Mouse (Mus musculus): Measurements from ENCODE around the gene Cacng4. TPM values are rescaled to one million over a fixed set of nuclear protein-coding genes. Genes with fewer than 3 reads are reported as not detected.

Gene Cacng4
- polyA plus RNA-seq, 1 experiment from 2014 or later: 0.13 TPM

DNA sequence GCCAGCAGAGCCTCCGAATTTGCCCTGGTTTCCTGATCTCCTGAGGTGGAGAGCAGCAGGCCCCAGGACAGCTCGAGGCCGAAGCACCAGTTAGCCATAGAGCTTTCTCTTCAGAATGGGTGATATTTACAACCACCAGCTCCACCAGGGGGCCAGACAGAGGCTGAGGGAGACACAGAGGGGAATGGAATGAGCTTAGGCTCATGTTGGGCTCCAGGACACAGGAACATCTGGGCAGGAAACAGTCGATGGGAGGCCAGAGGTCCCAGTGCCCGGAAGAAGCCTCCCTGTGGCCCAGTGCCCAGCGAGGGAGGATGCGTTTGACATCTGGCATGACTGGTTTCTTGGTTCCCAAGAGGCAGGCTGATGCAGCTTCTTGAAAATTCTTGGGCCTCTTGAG, 60.2 kb downstream of the Cacng4 start:
- DNase-seq (no peak), ATAC-seq (ENCODE audit: low read depth) (no peak)
- WGBS (ENCODE audit: insufficient replicate concordance): 45% methylated on average over 7 of the region's 7 CpGs

DNA sequence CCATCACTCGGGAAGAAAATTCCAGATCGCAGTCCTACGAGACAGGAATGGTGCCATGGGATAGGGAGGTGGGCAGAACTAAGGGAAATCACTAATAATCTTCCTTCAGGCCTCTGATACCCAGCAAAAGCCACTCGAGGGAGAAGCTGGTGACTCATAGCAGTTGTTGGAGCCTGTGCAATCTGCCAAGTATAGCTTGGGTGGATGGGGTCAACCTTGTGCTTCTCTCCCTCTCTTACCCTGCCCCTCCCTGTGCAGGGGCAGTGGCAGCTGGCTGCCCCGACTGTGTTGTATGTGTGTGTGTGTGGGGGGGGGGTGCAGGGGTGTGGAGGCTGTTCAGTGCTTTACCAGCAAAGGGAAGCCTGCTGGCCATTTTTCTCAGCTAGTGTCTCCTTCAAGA, 62.9 kb downstream of the Cacng4 start:
- no peak for ATAC-seq (ENCODE audit: low read depth)
- Histone ChIP-seq H3K27ac (no peak overlapping the region), H3K4me1 (replicated peaks) (no peaks in the 10 kb centered on the region)

More for the DNA sequence above, 60.2 kb downstream of the Cacng4 start:
- Histone ChIP-seq H3K9me3 (replicated peaks) (no peaks in the 10 kb centered on the region), H3K4me1 (replicated peaks) (no peaks in the 10 kb centered on the region), H3K9ac (no peak overlapping the region), H3K27me3 (no peaks in the 10 kb centered on the region), H3K27ac (no peak overlapping the region), H3K4me3 (replicated peaks) (no peak overlapping the region), H3K4me2 (no peak overlapping the region), H3K36me3 (no peaks in the 10 kb centered on the region)

DNA sequence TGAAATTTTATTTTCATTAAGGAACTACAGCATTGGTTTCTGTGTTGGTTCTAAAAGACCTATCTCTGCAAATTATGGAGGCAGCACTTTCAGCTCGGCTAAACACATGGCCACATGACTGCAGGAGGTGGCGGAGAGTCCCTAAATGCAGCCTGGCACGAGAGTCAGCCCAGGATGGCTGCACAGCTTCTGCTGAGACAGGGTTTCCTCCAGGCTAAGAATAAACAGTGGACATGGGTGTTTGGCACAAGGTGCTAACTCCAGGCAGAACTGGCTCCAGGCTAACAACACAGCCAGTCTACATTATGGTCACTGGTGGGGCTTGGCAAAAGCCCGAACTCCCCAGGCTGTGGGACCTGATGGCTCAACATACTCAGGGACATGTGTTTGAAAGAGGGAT, 63.4 kb downstream of the Cacng4 start:
- Histone ChIP-seq H3K9ac (no peak overlapping the region), H3K4me1 (replicated peaks) (no peaks in the 10 kb centered on the region), H3K9me3 (replicated peaks) (no peaks in the 10 kb centered on the region), H3K27ac (no peak overlapping the region), H3K4me2 (no peak overlapping the region), H3K36me3 (no peaks in the 10 kb centered on the region), H3K4me3 (replicated peaks) (no peak overlapping the region), H3K27me3 (no peaks in the 10 kb centered on the region)
- ATAC-seq (ENCODE audit: low read depth) (no peak), DNase-seq (no peak)
- WGBS (ENCODE audit: insufficient replicate concordance): 65% methylated on average over 4 of the region's 4 CpGs

More for the DNA sequence above, 62.9 kb downstream of the Cacng4 start:
- Histone ChIP-seq H3K4me3 (replicated peaks) (no peak overlapping the region), H3K9ac (no peak overlapping the region), H3K27me3 (no peaks in the 10 kb centered on the region), H3K36me3 (no peaks in the 10 kb centered on the region), H3K4me2 (no peak overlapping the region), H3K9me3 (replicated peaks) (no peaks in the 10 kb centered on the region)
- 50% methylated on average over 5 of the region's 5 CpGs for WGBS (ENCODE audit: insufficient replicate concordance)
- DNase-seq: no peak

- Histone ChIP-seq H3K4me3 (replicated peaks) (no peak overlapping the region), H3K27ac (no peak overlapping the region), H3K9me3 (replicated peaks) (no peaks in the 10 kb centered on the region), H3K36me3 (no peaks in the 10 kb centered on the region), H3K9ac (no peak overlapping the region), H3K4me1 (replicated peaks) (no peaks in the 10 kb centered on the region), H3K27me3 (no peaks in the 10 kb centered on the region), H3K4me2 (no peak overlapping the region)
- 52% methylated on average over 7 of the region's 7 CpGs for WGBS (ENCODE audit: insufficient replicate concordance)
- no peak for DNase-seq
- ATAC-seq (ENCODE audit: low read depth): no peak
Measured at GRCm38 (mm10) chr11:107729141-107729540, 65.2 kb downstream of the Cacng4 start.

DNA sequence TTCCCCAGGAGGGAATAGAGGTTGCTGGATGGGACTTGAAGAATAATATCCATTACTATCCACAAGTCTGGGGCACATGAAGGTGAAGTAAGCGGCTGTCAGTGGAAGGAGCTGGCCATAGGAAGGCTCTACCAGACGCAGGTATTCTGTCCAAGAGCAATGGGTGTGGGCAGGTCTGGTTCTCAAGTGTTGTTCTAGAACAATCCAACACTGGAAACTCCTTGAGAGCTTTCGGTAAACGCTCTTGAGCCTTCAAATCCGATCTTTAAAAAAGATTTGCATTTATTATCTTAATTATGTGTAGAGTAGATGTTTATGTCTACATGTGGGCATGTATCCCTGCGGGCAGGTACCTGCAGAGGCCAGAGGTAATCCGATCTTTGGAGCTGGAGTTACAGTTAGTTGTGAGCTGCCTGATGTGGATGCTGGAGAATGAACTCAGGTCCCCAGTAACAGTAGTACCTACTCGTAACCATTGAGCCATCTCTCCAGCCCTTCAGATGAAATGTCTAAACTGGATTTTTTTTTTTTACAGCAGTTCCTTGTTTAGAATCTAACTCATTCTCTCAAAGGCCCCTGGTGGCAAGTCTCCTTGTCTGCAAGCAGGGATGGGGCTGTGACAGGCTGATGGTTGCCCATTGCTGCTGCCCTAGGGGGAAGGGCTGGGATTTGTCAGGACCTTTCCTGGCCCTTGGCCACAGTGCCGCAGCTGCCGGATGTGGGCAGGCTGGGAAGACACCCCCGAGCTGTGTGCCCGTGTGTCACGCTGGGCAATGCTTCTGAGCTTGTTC, 66.1 kb downstream of the Cacng4 start:
- no peak overlapping the region for H3K9ac ChIP-seq
- H3K4me3 ChIP-seq (replicated peaks): no peak overlapping the region
- no peaks in the 10 kb centered on the region for H3K4me1 ChIP-seq (replicated peaks)
- 64% methylated on average over 13 of the region's 13 CpGs for WGBS (ENCODE audit: insufficient replicate concordance)
- ATAC-seq (ENCODE audit: low read depth) (no peak), DNase-seq (no peak)
- H3K4me2 ChIP-seq: no peak overlapping the region
- no peaks in the 10 kb centered on the region for H3K27me3 ChIP-seq
- H3K27ac ChIP-seq: no peak overlapping the region
- H3K36me3 ChIP-seq: no peaks in the 10 kb centered on the region
- H3K9me3 ChIP-seq (replicated peaks): no peaks in the 10 kb centered on the region

DNA sequence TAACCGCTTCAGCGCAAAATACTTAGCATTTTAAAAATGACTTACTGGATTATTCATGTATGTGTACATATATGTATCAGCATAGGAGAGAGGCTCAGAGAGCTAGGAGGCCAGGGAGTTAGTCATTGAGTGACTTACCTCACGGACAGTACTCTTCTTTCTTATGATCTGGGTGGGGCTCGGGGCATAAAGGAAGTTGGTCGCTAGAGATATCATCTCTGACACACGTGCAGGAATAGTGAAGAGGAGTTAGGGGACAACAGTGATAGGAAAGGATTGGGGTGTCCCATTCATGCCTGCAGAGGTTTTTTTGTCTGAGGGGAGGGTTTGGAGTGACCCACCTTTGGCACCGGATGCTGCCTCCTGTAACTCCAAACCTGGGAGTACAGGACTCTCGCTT, 69.8 kb downstream of the Cacng4 start:
- Histone ChIP-seq H3K4me1 (replicated peaks) (no peaks in the 10 kb centered on the region), H3K36me3 (no peaks in the 10 kb centered on the region), H3K9ac (no peak overlapping the region), H3K27ac (no peak overlapping the region), H3K27me3 (no peaks in the 10 kb centered on the region), H3K9me3 (replicated peaks) (no peaks in the 10 kb centered on the region), H3K4me2 (no peak overlapping the region), H3K4me3 (replicated peaks) (no peak overlapping the region)
- ATAC-seq (ENCODE audit: low read depth) (no peak), DNase-seq (no peak)
- WGBS (ENCODE audit: insufficient replicate concordance): 62% methylated on average over 8 of the region's 8 CpGs

DNA sequence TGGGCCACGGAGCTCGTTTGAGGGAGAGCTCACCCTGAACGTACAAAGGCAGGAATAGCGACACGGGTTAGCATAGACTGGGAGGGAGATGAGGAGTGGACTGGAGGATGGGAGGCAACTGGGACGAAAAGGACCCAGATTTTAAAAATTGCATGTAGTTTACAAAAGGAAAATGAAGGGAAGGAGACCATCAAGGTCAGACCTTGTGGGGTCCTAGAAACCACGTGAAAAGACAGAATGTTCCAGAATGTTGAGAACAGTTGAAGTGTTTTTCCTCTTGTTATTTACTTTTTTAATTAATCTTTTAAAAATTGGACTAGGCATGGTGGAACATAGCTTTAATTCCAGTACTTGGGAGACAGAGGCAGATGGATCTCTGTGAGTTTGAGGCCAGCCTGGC, 73.3 kb downstream of the Cacng4 start:
- H3K27ac ChIP-seq: no peak overlapping the region
- H3K9ac ChIP-seq: no peak overlapping the region
- H3K4me2 ChIP-seq: no peak overlapping the region
- no peaks in the 10 kb centered on the region for H3K27me3 ChIP-seq
- WGBS (ENCODE audit: insufficient replicate concordance): 67% methylated on average over 7 of the region's 7 CpGs
- no peaks in the 10 kb centered on the region for H3K36me3 ChIP-seq
- no peaks in the 10 kb centered on the region for H3K9me3 ChIP-seq (replicated peaks)
- no peaks in the 10 kb centered on the region for H3K4me1 ChIP-seq (replicated peaks)
- ATAC-seq (ENCODE audit: low read depth): no peak
- no peak for DNase-seq
- no peak overlapping the region for H3K4me3 ChIP-seq (replicated peaks)

GRCm38 (mm10) chr11:107720264-107721021, 73.9 kb downstream of the Cacng4 start:
- no peaks in the 10 kb centered on the region for H3K27me3 ChIP-seq
- DNase-seq (no peak), ATAC-seq (ENCODE audit: low read depth) (no peak)
- H3K4me1 ChIP-seq (replicated peaks): no peaks in the 10 kb centered on the region
- no peak overlapping the region for H3K27ac ChIP-seq
- no peak overlapping the region for H3K9ac ChIP-seq
- no peaks in the 10 kb centered on the region for H3K9me3 ChIP-seq (replicated peaks)
- H3K36me3 ChIP-seq: no peaks in the 10 kb centered on the region
- no peak overlapping the region for H3K4me3 ChIP-seq (replicated peaks)
- WGBS (ENCODE audit: insufficient replicate concordance): 68% methylated on average over 9 of the region's 9 CpGs
- H3K4me2 ChIP-seq: no peak overlapping the region

- H3K9me3 ChIP-seq (replicated peaks): no peaks in the 10 kb centered on the region
- no peak within 1 kb of the TSS for H3K27ac ChIP-seq
- no peaks in the 10 kb centered on the region for H3K4me1 ChIP-seq (replicated peaks)
- H3K4me3 ChIP-seq (replicated peaks): no peak within 1 kb of the TSS
- H3K36me3 ChIP-seq: no peaks in the 10 kb centered on the region
- WGBS (ENCODE audit: insufficient replicate concordance): 64% methylated on average over 16 of the region's 16 CpGs
- ATAC-seq (ENCODE audit: low read depth) (no peak), DNase-seq (no peak)
- no peaks in the 10 kb centered on the region for H3K27me3 ChIP-seq
- H3K9ac ChIP-seq: no peak within 1 kb of the TSS
- no peak within 1 kb of the TSS for H3K4me2 ChIP-seq
Measured at GRCm38 (mm10) chr11:107716332-107716938, 77.9 kb downstream of the Cacng4 start, which contains the start of gene Cacng1. TSS of gene Cacng1 (minus strand) at chr11:107716522.

DNA sequence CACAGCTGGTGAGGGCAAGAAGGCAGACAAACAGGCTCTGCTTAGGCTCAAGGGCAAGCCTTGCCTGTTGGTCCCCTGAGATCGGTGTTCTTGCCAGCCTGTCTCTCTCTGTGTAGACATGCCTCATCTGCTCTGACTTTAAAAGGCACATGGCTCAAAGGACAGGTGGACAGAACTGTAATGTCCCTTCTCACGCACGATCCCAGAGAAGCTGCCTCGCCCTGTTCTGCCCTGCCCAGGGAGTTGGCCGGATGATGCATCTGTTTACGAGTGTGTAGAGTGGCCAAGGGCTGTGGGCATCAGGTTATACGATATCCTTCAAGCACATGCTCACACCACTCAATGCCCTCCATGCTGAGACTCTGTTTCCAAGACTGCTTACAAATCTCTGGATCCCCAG, 80.0 kb downstream of the Cacng4 start:
- Histone ChIP-seq H3K4me2 (no peak overlapping the region), H3K36me3 (no peaks in the 10 kb centered on the region), H3K4me3 (replicated peaks) (no peak overlapping the region), H3K27me3 (no peaks in the 10 kb centered on the region), H3K9me3 (replicated peaks) (no peaks in the 10 kb centered on the region), H3K27ac (no peak overlapping the region), H3K4me1 (replicated peaks) (no peaks in the 10 kb centered on the region), H3K9ac (no peak overlapping the region)
- no peak for DNase-seq
- no peak for ATAC-seq (ENCODE audit: low read depth)
- 77% methylated on average over 7 of the region's 7 CpGs for WGBS (ENCODE audit: insufficient replicate concordance)

DNA sequence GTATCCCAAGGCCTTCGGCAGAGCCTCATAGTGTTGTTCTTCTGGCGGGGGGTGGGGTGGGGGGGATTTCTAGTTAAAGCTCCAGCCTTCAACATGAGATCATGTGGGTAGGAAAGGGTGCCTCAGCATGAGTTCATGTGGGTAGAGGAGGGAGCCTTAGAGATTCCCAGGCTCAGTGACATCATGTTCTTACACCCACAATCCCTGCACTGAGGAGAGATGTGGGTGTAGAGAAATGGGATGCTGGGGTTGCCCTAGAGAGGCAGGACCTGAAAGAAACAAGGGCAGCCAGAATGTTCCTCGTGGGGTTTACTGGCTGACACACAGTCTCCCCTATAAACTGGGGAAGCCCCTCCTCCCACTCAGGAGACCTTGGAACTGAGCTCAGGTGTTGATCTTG, 84.0 kb downstream of the Cacng4 start:
- no peak overlapping the region for H3K4me2 ChIP-seq
- H3K9me3 ChIP-seq (replicated peaks): no peaks in the 10 kb centered on the region
- 0 out of 2 replicates have a peak, but pooled peaks cover 2% of the 10 kb centered on the region for H3K27me3 ChIP-seq
- no peaks in the 10 kb centered on the region; the same call in 1 of the 2 replicates for H3K4me1 ChIP-seq (replicated peaks)
- ATAC-seq (ENCODE audit: low read depth): no peak
- no peak for DNase-seq
- H3K9ac ChIP-seq: no peak overlapping the region
- WGBS (ENCODE audit: insufficient replicate concordance): 56% methylated on average over 3 of the region's 3 CpGs
- H3K4me3 ChIP-seq (replicated peaks): no peak overlapping the region
- no peak overlapping the region for H3K27ac ChIP-seq
- H3K36me3 ChIP-seq: no peaks in the 10 kb centered on the region

Data from liver, embryonic 13.5 days (tissue).